Mouse (Mus musculus) embryonic fibroblast, embryonic 13.5 days (primary cell): ENCODE measurements around the gene 4933405L10Rik. TPM values are rescaled to one million over a fixed set of nuclear protein-coding genes. Genes with fewer than 3 reads are reported as not detected.

ENCODE experiments used
- H3K27ac ChIP-seq: 2 replicates; pipeline ENCODE4 v1.5.1; 2012; ENCODE audit warnings: low read length, control low read depth, inconsistent platforms; ENCODE audit not compliant: insufficient read depth
- H3K4me1 ChIP-seq: 2 replicates; pipeline ENCODE4 v1.6.1; 2011; ENCODE audit warnings: low read length; ENCODE audit not compliant: control insufficient read depth, insufficient read depth
- H3K4me3 ChIP-seq: 2 replicates; pipeline ENCODE4 v1.5.1; 2011; ENCODE audit warnings: mild to moderate bottlenecking, control low read depth, low read length; ENCODE audit not compliant: insufficient read depth
- CTCF ChIP-seq: IDR thresholded peaks from 2 replicates; pipeline ENCODE4 v1.5.1; 2011; ENCODE audit warnings: mild to moderate bottlenecking, control low read depth, low read length, moderate library complexity, borderline replicate concordance; ENCODE audit not compliant: insufficient read depth
- POLR2A ChIP-seq: IDR thresholded peaks from 2 replicates; pipeline ENCODE4 v1.6.1; 2011; ENCODE audit warnings: low read depth, mild to moderate bottlenecking, control low read depth, low read length, moderate library complexity
- polyA plus RNA-seq: library from polyadenylated mRNA; stranded (reverse); fragments of >200 nt; gene quantifications from 2 replicates; pipeline ENCODE4 v1.2.4, GENCODE M21; 2011; ENCODE audit warnings: low read depth; ENCODE audit not compliant: missing spikeins, insufficient read length

4933405L10Rik gene
- not detected in 2 replicates for polyA plus RNA-seq

GRCm38 (mm10) chr8:105707498-105708403 is at the start of gene 4933405L10Rik, which contains the start of gene Enkd1:
TSS of gene 4933405L10Rik (plus strand) at chr8:105707655.
TSS of gene Enkd1 (minus strand) at chr8:105708210.
- TF ChIP-seq CTCF (no peak), POLR2A (0 out of 2 replicates have a peak, but pooled peaks have one; percentile 17)
- Histone ChIP-seq H3K4me3 (peak within 1 kb of the TSS; percentile 79), H3K27ac (no peak within 1 kb of the TSS), H3K4me1 (no peaks in the 10 kb centered on the region)

GRCm38 (mm10) chr8:105661167-105661566 is 46.3 kb upstream of the 4933405L10Rik start:
- no peak for TF ChIP-seq POLR2A
- TF ChIP-seq CTCF = no peak
- no peaks in the 10 kb centered on the region for H3K4me1 ChIP-seq
- H3K27ac ChIP-seq = no peak overlapping the region
- H3K4me3 ChIP-seq = no peak overlapping the region

- no peak overlapping the region for H3K4me3 ChIP-seq
- H3K27ac ChIP-seq = no peak overlapping the region
- H3K4me1 ChIP-seq = no peaks in the 10 kb centered on the region
- no peak for TF ChIP-seq CTCF
- no peak for TF ChIP-seq POLR2A
Measured at GRCm38 (mm10) chr8:105677891-105678290, 29.6 kb upstream of the 4933405L10Rik start.

GRCm38 (mm10) chr8:105685325-105685724 is 22.1 kb upstream of the 4933405L10Rik start:
- H3K4me3 ChIP-seq = no peak overlapping the region
- no peak for TF ChIP-seq CTCF
- no peak for TF ChIP-seq POLR2A

GRCm38 (mm10) chr8:105685796-105686308 is 21.6 kb upstream of the 4933405L10Rik start, which contains the start of gene Carmil2:
TSS of gene Carmil2 (plus strand) at chr8:105686274.
- no peak within 1 kb of the TSS for H3K4me3 ChIP-seq
- TF ChIP-seq POLR2A (no peak), CTCF (peak; percentile 67)
- H3K4me1 ChIP-seq = no peaks in the 10 kb centered on the region
- no peak within 1 kb of the TSS for H3K27ac ChIP-seq

More at GRCm38 (mm10) chr8:105685325-105685724, 22.1 kb upstream of the 4933405L10Rik start:
- H3K27ac ChIP-seq = no peak overlapping the region
- no peaks in the 10 kb centered on the region for H3K4me1 ChIP-seq

GRCm38 (mm10) chr8:105686551-105686950 is 20.9 kb upstream of the 4933405L10Rik start:
- no peak overlapping the region for H3K4me3 ChIP-seq
- no peaks in the 10 kb centered on the region for H3K4me1 ChIP-seq
- no peak for TF ChIP-seq CTCF
- no peak for TF ChIP-seq POLR2A
- no peak overlapping the region for H3K27ac ChIP-seq

- H3K4me1 ChIP-seq = no peaks in the 10 kb centered on the region
- no peak overlapping the region for H3K4me3 ChIP-seq
- TF ChIP-seq POLR2A (no peak), CTCF (no peak)
- H3K27ac ChIP-seq = no peak overlapping the region
Measured at GRCm38 (mm10) chr8:105687512-105687911, 19.9 kb upstream of the 4933405L10Rik start.

- Histone ChIP-seq H3K4me3 (no peak overlapping the region), H3K27ac (no peak overlapping the region), H3K4me1 (no peaks in the 10 kb centered on the region)
- TF ChIP-seq POLR2A (no peak), CTCF (no peak)
Measured at GRCm38 (mm10) chr8:105688242-105688752, 19.2 kb upstream of the 4933405L10Rik start.

GRCm38 (mm10) chr8:105689256-105689982 is 18.0 kb upstream of the 4933405L10Rik start:
- TF ChIP-seq CTCF = no peak
- no peak for TF ChIP-seq POLR2A
- Histone ChIP-seq H3K4me3 (no peak overlapping the region), H3K4me1 (no peaks in the 10 kb centered on the region), H3K27ac (no peak overlapping the region)
